Mouse (Mus musculus) MEL (cell line): ENCODE measurements at regions not wholly inside any gene's neighbourhood (a gene's known extent, or its start where the extent isn't known, plus 50 kb on each side); places are given as distances from the start of the nearest gene placed in this dataset.

Experiments
- DNase-seq: peaks from one replicate; pipeline ENCODE4 v3.0.0; 2011; ENCODE audit warnings: low read depth, low spot score
- H3K27ac ChIP-seq: 2 replicates; pipeline ENCODE4 v1.5.1; 2012; ENCODE audit warnings: low read depth, mild to moderate bottlenecking, control low read depth, low read length, moderate library complexity; ENCODE audit not compliant: control insufficient read depth
- H3K27me3 ChIP-seq, 2 experiments: fragments of 150-350 bp in 1 of 2; sonication (generic) in 1 of 2; 2 replicates each; pipeline ENCODE4 v1.6.1; 2012; ENCODE audit warnings: low read length in 2 of 2, mild to moderate bottlenecking in 2 of 2, improper control_type of control experiment in 1 of 2, moderate library complexity in 1 of 2; ENCODE audit not compliant: insufficient read depth in 2 of 2, control insufficient read depth in 1 of 2
- H3K36me3 ChIP-seq, 2 experiments: 2 replicates each; pipeline ENCODE4 v1.6.1; 2012 to 2014; ENCODE audit warnings: low read length in 2 of 2, improper control_type of control experiment in 1 of 2, inconsistent platforms in 1 of 2, mild to moderate bottlenecking in 1 of 2; ENCODE audit not compliant: insufficient read depth in 2 of 2, control insufficient read depth in 1 of 2
- H3K4me1 ChIP-seq, 2 experiments: fragments of 150-350 bp in 1 of 2; sonication (generic) in 1 of 2; 2 replicates each; pipeline ENCODE4 v1.6.1; 2012; ENCODE audit warnings: low read length in 2 of 2, improper control_type of control experiment in 1 of 2, mild to moderate bottlenecking in 1 of 2; ENCODE audit not compliant: insufficient read depth in 2 of 2, control insufficient read depth in 1 of 2
- H3K4me3 ChIP-seq, 2 experiments: fragments of 150-350 bp in 1 of 2; sonication (generic) in 1 of 2; 2 replicates each; pipeline ENCODE4 v1.5.1; 2012; ENCODE audit warnings: low read depth in 2 of 2, low read length in 2 of 2, mild to moderate bottlenecking in 2 of 2, moderate library complexity in 2 of 2, control low read depth in 1 of 2, improper control_type of control experiment in 1 of 2; ENCODE audit not compliant: control insufficient read depth in 1 of 2, insufficient read depth in 1 of 2
- H3K79me2 ChIP-seq: 2 replicates; pipeline ENCODE4 v1.6.1; 2012; ENCODE audit warnings: mild to moderate bottlenecking, low read length, moderate library complexity; ENCODE audit not compliant: control insufficient read depth, poor library complexity, insufficient read depth
- H3K9ac ChIP-seq: 2 replicates; pipeline ENCODE4 v1.6.1; 2012; ENCODE audit warnings: low read depth, mild to moderate bottlenecking, control low read depth, low read length, moderate library complexity; ENCODE audit not compliant: control insufficient read depth, poor library complexity, severe bottlenecking
- H3K9me3 ChIP-seq: fragments of 150-350 bp; sonication (generic); replicated peaks from 2 replicates; pipeline ENCODE4 v1.6.1; 2012; ENCODE audit warnings: mild to moderate bottlenecking, low read length, improper control_type of control experiment, moderate library complexity; ENCODE audit not compliant: insufficient read depth
- CHD2 ChIP-seq: IDR thresholded peaks from 2 replicates; pipeline ENCODE4 v1.6.1; 2011; ENCODE audit warnings: low read length, improper control_type of control experiment
- CTCF ChIP-seq, 3 experiments: IDR thresholded peaks in 2 of 3; conservative IDR thresholded peaks in 1 of 3; 2 replicates each; pipeline ENCODE4 v1.5.1; 2011 to 2012; ENCODE audit warnings: low read length in 3 of 3, low read depth in 2 of 3, mild to moderate bottlenecking in 2 of 3, improper control_type of control experiment in 1 of 3, inconsistent platforms in 1 of 3, mixed read lengths in 1 of 3, moderate library complexity in 1 of 3; ENCODE audit not compliant: control insufficient read depth in 1 of 3, insufficient read depth in 1 of 3, poor library complexity in 1 of 3, severe bottlenecking in 1 of 3
- ELF1 ChIP-seq: IDR thresholded peaks from 2 replicates; pipeline ENCODE4 v1.6.1; 2014; ENCODE audit warnings: low read depth, mild to moderate bottlenecking, inconsistent platforms, low read length, improper control_type of control experiment, moderate library complexity
- ETS1 ChIP-seq: IDR thresholded peaks from 2 replicates; pipeline ENCODE4 v1.6.1; 2012; ENCODE audit warnings: low read depth, mild to moderate bottlenecking, inconsistent platforms, low read length, improper control_type of control experiment, moderate library complexity
- GATA1 ChIP-seq: IDR thresholded peaks from 2 replicates; pipeline ENCODE4 v1.6.1; 2011; ENCODE audit warnings: low read depth, low read length, improper control_type of control experiment
- HCFC1 ChIP-seq: IDR thresholded peaks from 2 replicates; pipeline ENCODE4 v1.6.1; 2012; ENCODE audit warnings: low read depth, mild to moderate bottlenecking, inconsistent platforms, low read length, improper control_type of control experiment, moderate library complexity
- KAT2A ChIP-seq: conservative IDR thresholded peaks from 2 replicates; pipeline ENCODE4 v1.6.1; 2012; ENCODE audit warnings: low read depth, low read length, improper control_type of control experiment, inconsistent platforms
- MAX ChIP-seq: IDR thresholded peaks from 2 replicates; pipeline ENCODE4 v1.6.1; 2011; ENCODE audit warnings: low read length, improper control_type of control experiment
- MAZ ChIP-seq: IDR thresholded peaks from 2 replicates; pipeline ENCODE4 v1.6.1; 2012; ENCODE audit warnings: low read depth, mild to moderate bottlenecking, inconsistent platforms, low read length, improper control_type of control experiment
- MYC ChIP-seq: IDR thresholded peaks from 2 replicates; pipeline ENCODE4 v1.6.1; 2011; ENCODE audit warnings: low read depth, mild to moderate bottlenecking, low read length, improper control_type of control experiment, moderate library complexity
- NELFE ChIP-seq: IDR thresholded peaks from 2 replicates; pipeline ENCODE4 v1.6.1; 2011; ENCODE audit warnings: low read depth, low read length, improper control_type of control experiment
- RAD21 ChIP-seq: IDR thresholded peaks from 2 replicates; pipeline ENCODE4 v1.6.1; 2011; ENCODE audit warnings: mild to moderate bottlenecking, low read depth, low read length, improper control_type of control experiment
- RCOR1 ChIP-seq: IDR thresholded peaks from 2 replicates; pipeline ENCODE4 v1.6.1; 2012; ENCODE audit warnings: low read depth, mild to moderate bottlenecking, inconsistent platforms, low read length, improper control_type of control experiment
- SIN3A ChIP-seq: IDR thresholded peaks from 2 replicates; pipeline ENCODE4 v1.6.1; 2012; ENCODE audit warnings: low read length, improper control_type of control experiment, inconsistent platforms
- SMC3 ChIP-seq: IDR thresholded peaks from 2 replicates; pipeline ENCODE4 v1.6.1; 2011; ENCODE audit warnings: low read depth, low read length, improper control_type of control experiment
- TCF12 ChIP-seq: IDR thresholded peaks from 2 replicates; pipeline ENCODE4 v1.6.1; 2014; ENCODE audit warnings: low read depth, mild to moderate bottlenecking, inconsistent platforms, low read length, improper control_type of control experiment, moderate library complexity
- USF1 ChIP-seq: IDR thresholded peaks from 2 replicates; pipeline ENCODE4 v1.6.1; 2014; ENCODE audit warnings: low read depth, mild to moderate bottlenecking, inconsistent platforms, low read length, improper control_type of control experiment, moderate library complexity
- USF2 ChIP-seq, 2 experiments: IDR thresholded peaks; 2 replicates each; pipeline ENCODE4 v1.6.1; 2011 to 2012; ENCODE audit warnings: improper control_type of control experiment in 2 of 2, low read length in 2 of 2, borderline replicate concordance in 1 of 2, inconsistent platforms in 1 of 2, low read depth in 1 of 2, mild to moderate bottlenecking in 1 of 2; ENCODE audit not compliant: insufficient read depth in 1 of 2
- ZC3H11A ChIP-seq: IDR thresholded peaks from 2 replicates; pipeline ENCODE4 v1.6.1; 2012; ENCODE audit warnings: low read depth, mild to moderate bottlenecking, inconsistent platforms, low read length, improper control_type of control experiment
- ZMIZ1 ChIP-seq: IDR thresholded peaks from 2 replicates; pipeline ENCODE4 v1.6.1; 2012; ENCODE audit warnings: low read depth, mild to moderate bottlenecking, inconsistent platforms, low read length, improper control_type of control experiment, moderate library complexity

- DNase-seq: peak; percentile 82
- Histone ChIP-seq H3K27ac (no peak overlapping the region), H3K36me3 (peaks cover 0 to 4% of the 10 kb centered on the region in 2 experiments; a peak in 1 of 4 replicates), H3K27me3 (no peaks in the 10 kb centered on the region), H3K4me3 (peak overlapping the region; percentile 25 to 39; a peak in 2 of 4 replicates), H3K4me1 (peaks cover 0 to 10% of the 10 kb centered on the region in 2 experiments; a peak in 2 of 4 replicates), H3K79me2 (no peaks in the 10 kb centered on the region)
- TF ChIP-seq RCOR1: no peak
- TF ChIP-seq SIN3A: 0 out of 2 replicates have a peak, but pooled peaks have one; percentile 21
- peak; percentile 85 for TF ChIP-seq SMC3
- no peak for TF ChIP-seq HCFC1
- TF ChIP-seq ZC3H11A: peak; percentile 81
- TF ChIP-seq GATA1: no peak
- TF ChIP-seq KAT2A: no peak
- no peak for TF ChIP-seq ZMIZ1
- TF ChIP-seq MAZ: no peak
- TF ChIP-seq CTCF (IDR thresholded peaks at IDR 0.05 in 2 of 3, conservative IDR thresholded peaks at IDR 0.05 in 1 of 3; ENCODE audit: control insufficient read depth in 1 of 3, insufficient read depth in 1 of 3, low read depth in 2 of 3, low read length in 3 of 3, poor library complexity in 1 of 3, severe bottlenecking in 1 of 3): peak; percentile 90 to 97 (median 96)
- TF ChIP-seq MAX: peak; percentile 85
- no peak for TF ChIP-seq ELF1
- TF ChIP-seq RAD21: peak; percentile 92
- TF ChIP-seq CHD2: no peak
- TF ChIP-seq TCF12: no peak
- peak; percentile 93 for TF ChIP-seq MYC
- peak; percentile 62 for TF ChIP-seq USF1
- no peak for TF ChIP-seq ETS1
- TF ChIP-seq, all 39 proteins: peak for 8
- H3K9ac ChIP-seq: peak overlapping the region; percentile 33
- no peaks in the 10 kb centered on the region for H3K9me3 ChIP-seq
Observed at GRCm38 (mm10) chr9:66646226-66646625, 53.3 kb upstream of the Usp3 start.

GRCm38 (mm10) chr9:66651306-66651705 lies 58.4 kb upstream of the Usp3 start:
- H3K79me2 ChIP-seq: no peaks in the 10 kb centered on the region
- H3K36me3 ChIP-seq: peaks cover 0 to 2% of the 10 kb centered on the region in 2 experiments; a peak in 1 of 4 replicates
- peaks cover 0 to 7% of the 10 kb centered on the region in 2 experiments; a peak in 2 of 4 replicates for H3K4me1 ChIP-seq
- peaks cover 3 to 14% of the 10 kb centered on the region in 2 experiments; a peak in 3 of 4 replicates for H3K27me3 ChIP-seq
- H3K4me3 ChIP-seq: no peak overlapping the region
- peak; percentile 29 for DNase-seq
- H3K9me3 ChIP-seq: no peaks in the 10 kb centered on the region
- no peak overlapping the region for H3K27ac ChIP-seq
- no peak for TF ChIP-seq TCF12
- no peak for TF ChIP-seq NELFE
- no peak for TF ChIP-seq RAD21
- no peak for TF ChIP-seq KAT2A
- no peak for TF ChIP-seq USF2 (IDR thresholded peaks at IDR 0.05; ENCODE audit: borderline replicate concordance in 1 of 2, insufficient read depth in 1 of 2, low read depth in 1 of 2, low read length in 2 of 2)
- no peak for TF ChIP-seq MYC
- TF ChIP-seq, all 39 proteins: peak for 0
- no peak overlapping the region for H3K9ac ChIP-seq
